Mouse (Mus musculus): Measurements from ENCODE around the gene Npcd.
"Not testable (repeated sequence)": the region's sequence is repeated elsewhere in the genome, so short reads cannot be mapped to it uniquely, and the experiment has no call there.

The Npcd gene

GRCm38 (mm10) chr15:79830388-79830787, 3.6 kb downstream of the Npcd start:
- peak; percentile 47 for DNase-seq (ENCODE audit: low spot score)

- DNase-seq (ENCODE audit: low spot score) = no peak
These were observed 4.6 kb downstream of the Npcd start for GRCm38 (mm10) chr15:79829431-79829830.

- DNase-seq (ENCODE audit: low spot score) = no peak
These were observed 5.5 kb downstream of the Npcd start for GRCm38 (mm10) chr15:79828366-79829035.

- DNase-seq (ENCODE audit: low spot score) = no peak
These were observed 6.2 kb downstream of the Npcd start for GRCm38 (mm10) chr15:79827778-79828210.

GRCm38 (mm10) chr15:79827061-79827777, 6.8 kb downstream of the Npcd start:
- no peak for DNase-seq (ENCODE audit: low spot score)

GRCm38 (mm10) chr15:79826221-79826935, 7.7 kb downstream of the Npcd start:
- no peak for DNase-seq (ENCODE audit: low spot score)

GRCm38 (mm10) chr15:79825146-79825825, 8.8 kb downstream of the Npcd start:
- DNase-seq (ENCODE audit: low spot score) = no peak

GRCm38 (mm10) chr15:79823588-79824280, 10.3 kb downstream of the Npcd start:
- no peak for DNase-seq (ENCODE audit: low spot score)

GRCm38 (mm10) chr15:79822265-79823199, 11.5 kb downstream of the Npcd start:
- DNase-seq (ENCODE audit: low spot score) = no peak

- no peak for DNase-seq (ENCODE audit: low spot score)
These were observed 15.7 kb downstream of the Npcd start for GRCm38 (mm10) chr15:79818325-79818724.

GRCm38 (mm10) chr15:79813666-79814258, 20.3 kb downstream of the Npcd start:
- DNase-seq (ENCODE audit: low spot score) = no peak

GRCm38 (mm10) chr15:79812840-79813239, 21.2 kb downstream of the Npcd start:
- DNase-seq (ENCODE audit: low spot score) = not testable (repeated sequence)

GRCm38 (mm10) chr15:79810997-79811396, 23.0 kb downstream of the Npcd start:
- DNase-seq (ENCODE audit: low spot score) = no peak

- DNase-seq (ENCODE audit: low spot score) = no peak
These were observed 24.0 kb downstream of the Npcd start for GRCm38 (mm10) chr15:79810061-79810460.

GRCm38 (mm10) chr15:79808658-79809057, 25.4 kb downstream of the Npcd start:
- no peak for DNase-seq (ENCODE audit: low spot score)

- no peak for DNase-seq (ENCODE audit: low spot score)
These were observed 25.9 kb downstream of the Npcd start for GRCm38 (mm10) chr15:79808114-79808513.

GRCm38 (mm10) chr15:79807050-79807449, 27.0 kb downstream of the Npcd start:
- no peak for DNase-seq (ENCODE audit: low spot score)

- DNase-seq (ENCODE audit: low spot score) = no peak
These were observed 28.8 kb downstream of the Npcd start for GRCm38 (mm10) chr15:79805246-79805645.

GRCm38 (mm10) chr15:79804352-79805071, 29.5 kb downstream of the Npcd start, which contains the start of gene Nptxr:
Gene Nptxr (minus strand): TSS chr15:79804766.
- peak; percentile 26 for DNase-seq (ENCODE audit: low spot score)

All from yolk sac, embryonic 10.5 days (tissue).